Mouse (Mus musculus) gastrocnemius, postnatal 14 days (tissue): ENCODE results near the gene Rag1. TPM values are rescaled to one million over a fixed set of nuclear protein-coding genes. Genes with fewer than 3 reads are reported as not detected.

Experiments
- DNase-seq: peaks from one replicate; pipeline ENCODE4 v3.0.0; 2021; ENCODE audit warnings: mixed read lengths
- intact Hi-C: fragments of 180-260 bp; cut with DNase I; formaldehyde crosslinking; loops from one replicate; pipeline ENCODE4 v1.15.1; 2025; ENCODE audit warnings: low total_unique reads
- total RNA-seq, 2 experiments: library from RNA; stranded (reverse); gene quantifications; 2 replicates each; pipeline ENCODE4 v1.2.3; 2021

Gene Rag1
- total RNA-seq, 2 experiments from 2014 or later = 0.04 to 0.10 TPM

DNA sequence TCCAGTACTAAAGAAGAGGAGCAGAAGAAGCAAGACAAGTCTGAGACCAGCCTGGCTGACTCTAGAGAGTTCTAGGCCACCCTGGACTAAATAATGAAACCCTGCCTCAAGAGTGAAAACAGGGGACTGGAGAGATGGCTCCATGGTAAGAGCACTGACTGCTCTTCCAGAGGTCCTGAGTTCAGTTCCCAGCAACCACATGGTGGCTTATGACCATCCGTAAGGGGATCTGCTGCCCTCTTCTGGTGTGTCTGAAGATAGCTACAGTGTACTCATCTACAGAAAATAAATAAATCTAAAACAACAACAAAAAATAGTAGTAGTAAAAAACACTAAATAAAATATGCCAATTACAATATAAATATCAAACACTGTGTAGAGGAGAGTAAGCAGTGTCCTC is 3.5 kb downstream of the Rag1 start:
- intact Hi-C loops = no loop called here
- no peak for DNase-seq

DNA sequence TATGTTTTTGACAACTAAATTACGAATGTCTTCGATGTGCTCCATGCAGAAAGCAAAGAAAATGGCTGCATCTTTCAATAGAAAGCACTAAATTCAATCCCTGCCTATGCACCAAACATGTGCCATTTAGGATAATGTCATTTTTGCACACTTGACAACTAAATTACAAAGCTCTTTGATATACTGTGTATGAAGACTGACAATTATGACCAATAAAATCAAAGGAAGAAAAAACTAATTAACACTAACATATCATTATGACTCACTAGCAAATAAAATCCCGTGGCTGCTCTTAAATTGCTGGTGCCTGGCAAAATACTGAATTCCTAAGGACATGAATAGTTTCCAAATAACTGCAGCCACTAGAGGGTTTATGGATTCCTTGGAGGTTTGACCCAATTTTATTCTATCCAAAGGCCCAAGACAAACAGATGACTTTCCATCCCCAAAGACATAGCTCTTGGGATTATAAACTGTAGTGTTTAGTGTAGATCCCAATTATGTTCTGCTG is 9.4 kb downstream of the Rag1 start:
- intact Hi-C loops = no loop called here
- no peak for DNase-seq

DNA sequence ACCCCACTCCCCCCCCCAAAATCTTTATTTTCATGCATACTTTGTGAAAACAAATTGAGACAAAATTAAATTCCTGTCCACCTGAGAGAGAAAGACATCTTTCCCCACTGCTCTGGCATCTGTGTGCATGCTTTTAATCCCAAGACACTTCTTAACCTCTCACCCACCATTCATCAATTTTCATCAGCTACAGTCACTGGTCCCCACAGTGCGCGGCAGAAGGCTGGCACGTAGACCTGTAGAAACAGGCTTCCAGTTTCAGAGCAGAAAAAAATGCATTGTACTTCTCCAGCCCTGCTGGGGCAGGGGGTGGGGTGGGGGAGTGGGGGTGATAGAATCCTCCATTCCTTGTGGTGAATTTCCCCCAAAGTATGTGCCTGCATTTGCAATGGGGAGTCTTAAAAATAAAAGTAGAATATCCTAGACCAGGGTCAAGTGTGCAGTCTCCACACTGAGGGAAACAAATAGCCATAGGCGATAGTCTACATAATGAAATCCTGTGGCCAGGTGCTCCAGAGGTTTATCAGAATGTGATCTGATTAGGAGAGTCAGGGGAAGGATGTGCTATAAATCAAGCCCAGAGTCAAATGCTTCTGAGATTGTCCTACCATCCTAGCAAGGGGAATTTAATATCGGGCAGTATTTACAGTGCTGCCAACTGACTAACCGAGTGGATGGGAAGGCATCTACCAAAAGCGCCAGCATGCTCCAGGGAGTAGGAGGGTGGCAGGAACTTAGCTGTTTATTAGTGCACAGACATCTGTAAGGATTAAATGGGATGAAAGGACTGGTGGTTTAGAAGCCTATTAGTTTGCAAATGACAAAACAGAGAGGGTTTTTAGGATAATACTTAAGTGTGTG is 10.1 kb downstream of the Rag1 start:
- intact Hi-C loops = no loop called here
- DNase-seq = no peak

DNA sequence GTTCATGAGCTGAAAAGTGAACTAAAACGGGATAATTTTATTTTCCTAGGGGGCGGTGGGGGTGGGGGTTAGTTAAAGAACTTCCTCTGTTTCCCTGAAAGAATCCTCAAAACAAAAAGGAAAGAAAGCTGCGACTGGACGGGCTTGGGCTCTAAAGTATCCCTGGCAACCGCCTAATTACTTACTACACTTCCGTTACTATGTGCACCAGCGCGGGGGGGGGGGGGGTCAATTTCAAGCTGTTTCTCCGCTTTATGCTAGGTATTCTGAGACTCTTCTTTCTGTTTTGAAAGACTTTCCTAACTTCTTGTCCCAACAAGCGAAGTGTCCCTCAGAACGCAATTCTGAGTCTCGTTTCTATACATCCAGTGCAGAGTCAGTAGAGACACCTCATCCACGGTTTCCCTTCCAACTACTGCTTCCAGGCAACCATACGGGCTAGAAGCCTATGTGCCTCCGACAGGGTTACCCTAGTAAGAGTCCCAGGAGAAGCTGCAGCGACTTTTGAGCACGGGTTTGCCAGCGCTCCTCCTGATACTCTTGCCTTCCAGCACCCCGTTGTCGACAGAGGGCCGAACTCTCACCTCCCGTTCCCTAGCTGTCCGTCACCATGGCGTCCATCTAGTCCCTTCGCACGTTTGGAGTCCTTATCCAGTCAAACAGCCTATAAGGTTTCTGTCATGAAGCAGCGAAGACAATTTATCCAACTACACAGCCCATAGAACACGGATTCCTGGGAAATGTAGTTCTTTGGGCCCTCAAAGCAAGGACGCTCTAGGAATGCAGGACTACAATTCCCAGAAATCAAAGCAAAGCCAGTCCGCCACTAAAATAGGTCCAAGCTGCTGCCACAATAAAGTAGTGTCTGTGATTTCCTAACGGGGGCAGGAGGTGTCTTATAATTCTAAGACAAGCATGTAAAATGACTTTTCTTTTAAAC is 20.7 kb downstream of the Rag1 start:
- intact Hi-C loops = no loop called here
- peak; percentile 54 for DNase-seq

DNA sequence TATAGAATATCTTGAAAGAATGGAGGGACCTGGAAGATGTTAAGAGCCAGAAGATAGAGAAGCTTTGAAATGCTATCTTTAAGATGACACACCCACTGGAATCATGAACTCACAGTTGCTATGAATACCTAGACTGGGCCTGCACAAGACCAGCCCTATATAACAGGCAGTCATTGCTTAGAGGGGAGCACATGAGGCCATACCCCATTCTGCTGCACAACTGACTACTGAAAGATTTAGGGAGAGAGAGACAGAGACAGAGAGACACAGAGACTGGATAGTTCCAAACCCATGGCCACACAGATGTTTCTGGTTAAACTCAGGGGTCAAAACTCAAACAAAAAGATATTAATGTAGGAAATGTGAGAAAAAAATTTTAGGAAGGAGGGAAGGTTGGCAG is 22.1 kb downstream of the Rag1 start:
- no peak for DNase-seq
- intact Hi-C loops = no loop called here

DNA sequence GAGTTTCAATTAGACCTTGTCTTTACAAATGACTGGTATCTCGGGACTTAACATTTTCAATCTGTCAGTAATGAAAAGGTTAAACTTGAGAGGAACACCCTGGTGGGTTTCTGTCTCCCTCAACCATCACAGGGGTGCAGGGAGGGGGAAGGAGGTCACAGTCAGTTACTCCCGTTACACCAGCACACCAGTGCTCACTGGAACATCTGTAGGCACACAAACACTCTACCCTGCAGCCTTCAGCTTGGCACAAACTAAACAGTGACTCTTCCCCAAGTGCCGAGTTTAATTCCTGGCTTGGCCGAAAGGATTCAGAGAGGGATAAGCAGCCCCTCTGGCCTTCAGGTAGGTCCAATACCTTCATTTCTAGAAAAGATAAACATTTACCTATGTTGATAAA is 24.8 kb downstream of the Rag1 start, which contains the start of gene Rag2:
TSS of gene Rag2 (plus strand) at position 193 of the 400 bp plus-strand sequence.
- intact Hi-C loops = no loop called here
- DNase-seq = no peak

DNA sequence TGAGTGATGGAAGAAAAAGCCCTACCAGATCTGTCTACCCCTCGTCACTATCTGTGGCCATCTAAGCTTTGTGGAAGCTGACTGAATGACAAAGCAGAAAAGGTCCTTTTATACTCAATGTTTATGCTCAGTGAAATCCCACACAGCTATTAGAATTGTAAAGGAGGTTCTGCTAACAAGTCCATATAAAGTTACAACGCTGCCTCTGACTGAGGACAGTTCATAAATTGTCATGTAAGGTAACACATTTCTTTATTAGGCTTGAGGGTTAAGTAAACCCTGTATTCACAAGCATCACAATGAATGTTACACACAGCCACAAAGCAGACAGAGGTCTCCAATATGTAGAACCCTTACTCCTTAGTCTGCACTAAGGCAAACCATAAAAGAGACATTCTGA is 25.3 kb downstream of the Rag1 start:
- intact Hi-C loops = no loop called here
- DNase-seq = no peak

DNA sequence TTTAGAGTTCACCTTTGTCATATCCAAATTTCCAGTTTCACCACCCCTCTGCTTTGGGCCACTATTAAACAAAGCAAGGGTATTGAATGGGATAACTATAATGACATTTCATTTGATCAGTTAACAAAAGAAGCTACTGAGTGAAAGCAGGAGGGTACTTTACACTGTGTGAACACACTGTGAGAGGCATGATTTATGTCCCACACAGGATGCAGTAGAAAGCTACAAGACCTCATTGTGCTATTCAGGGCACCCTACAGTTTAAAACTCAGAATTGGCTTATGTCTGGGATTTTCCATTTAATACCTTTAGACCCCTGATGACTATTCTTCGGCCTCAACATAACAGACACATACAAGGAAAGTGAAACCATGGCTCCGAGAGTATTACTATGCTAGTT is 26.3 kb downstream of the Rag1 start:
- DNase-seq = no peak
- intact Hi-C loops = no loop called here

DNA sequence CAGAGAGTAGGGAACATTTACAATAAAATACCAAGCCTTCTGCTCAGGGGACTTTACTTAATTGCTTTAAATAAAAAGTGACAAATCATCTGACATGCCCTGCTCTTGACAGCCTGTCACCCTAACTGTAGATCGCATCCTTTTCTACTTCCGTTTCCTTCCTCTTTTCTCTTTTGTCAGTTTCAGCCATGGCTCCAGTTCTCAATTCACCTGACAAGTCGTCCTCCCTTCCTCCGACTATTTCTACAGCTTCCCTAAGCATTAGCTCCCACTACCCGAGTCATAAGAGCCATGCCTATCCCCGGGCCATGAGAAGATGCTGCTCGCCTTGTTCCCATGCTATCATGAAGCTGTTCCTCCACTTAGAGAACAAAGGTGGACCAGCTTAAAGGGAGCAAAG is 27.7 kb downstream of the Rag1 start:
- DNase-seq = no peak
- intact Hi-C loops = no loop called here

DNA sequence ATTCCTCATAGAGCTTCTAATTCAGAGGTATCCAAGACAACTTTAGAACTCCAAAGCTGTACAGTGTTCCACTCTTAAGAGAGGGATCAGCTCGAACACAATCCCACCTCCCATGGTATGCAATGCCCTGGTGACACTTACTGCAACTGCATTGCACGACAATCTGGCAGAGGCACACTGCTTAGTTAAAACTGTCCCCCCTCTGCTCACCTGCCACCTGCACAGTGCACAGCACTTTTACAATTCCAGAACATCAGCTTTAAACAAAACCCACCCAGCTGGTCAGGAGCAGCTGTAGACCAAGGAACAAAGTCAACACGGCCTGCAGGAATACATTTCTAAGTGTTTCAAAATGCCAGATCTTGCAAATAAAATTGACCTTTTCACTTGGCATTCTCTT is 28.4 kb downstream of the Rag1 start:
- DNase-seq = no peak
- intact Hi-C loops = no loop called here

DNA sequence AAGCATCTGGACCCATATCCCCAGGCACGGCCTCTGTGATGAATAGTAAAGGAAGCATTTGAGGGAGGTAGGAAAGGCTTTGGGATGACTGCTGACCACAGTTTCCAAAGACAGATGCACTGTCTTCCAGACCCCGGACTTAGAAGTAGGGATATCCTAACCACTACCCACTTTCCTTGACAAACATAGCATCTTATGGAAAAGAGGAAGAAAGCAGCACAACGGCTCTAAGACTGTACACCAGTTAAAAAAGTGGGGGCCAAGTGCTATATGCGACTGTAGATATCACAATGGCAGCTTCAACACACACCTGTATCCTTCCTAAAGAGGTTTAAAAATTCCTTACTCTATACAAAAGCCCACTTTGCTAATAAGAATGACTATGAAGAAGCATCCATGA is 30.9 kb downstream of the Rag1 start:
- intact Hi-C loops = no loop called here
- no peak for DNase-seq

DNA sequence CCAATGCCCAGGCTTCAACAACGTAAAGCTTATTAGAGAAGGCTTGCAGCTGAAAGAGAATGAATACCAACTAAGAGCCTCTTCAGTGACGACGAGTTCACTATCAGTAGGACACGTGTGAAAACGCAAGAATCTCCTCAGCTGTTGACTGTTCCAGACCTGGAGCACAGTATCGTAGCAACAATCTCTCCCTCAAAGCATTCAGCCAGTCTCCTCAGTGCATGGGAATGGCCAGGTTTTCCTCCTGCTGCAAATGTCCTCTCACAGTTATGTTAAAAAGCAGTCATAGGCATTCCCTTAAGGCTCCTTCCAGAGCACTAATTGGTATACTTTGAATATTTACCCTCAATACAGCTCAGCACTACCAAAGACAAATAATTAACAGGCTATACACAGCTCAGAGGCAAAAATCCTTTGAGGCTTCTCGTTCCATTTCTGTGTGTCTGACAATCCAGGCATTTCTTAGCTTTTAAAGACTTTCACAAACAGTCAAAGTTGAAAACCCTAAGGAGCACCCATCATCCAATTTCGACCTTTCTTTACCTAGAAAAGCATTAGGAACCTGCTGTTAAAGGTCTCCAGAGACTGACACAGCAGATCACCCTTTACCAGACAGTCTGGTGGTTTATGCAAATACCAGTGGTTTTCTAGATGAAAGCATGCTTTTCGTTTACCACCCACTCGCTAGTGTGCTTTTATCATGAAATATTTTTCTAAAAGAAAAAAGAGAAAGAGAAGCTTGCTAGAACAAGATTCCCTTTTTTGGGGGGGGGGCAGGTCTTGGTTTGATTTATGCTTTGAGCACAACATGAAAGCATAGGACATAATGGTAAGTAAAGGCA is 33.6 kb downstream of the Rag1 start:
- DNase-seq = no peak
- intact Hi-C loops = no loop called here

DNA sequence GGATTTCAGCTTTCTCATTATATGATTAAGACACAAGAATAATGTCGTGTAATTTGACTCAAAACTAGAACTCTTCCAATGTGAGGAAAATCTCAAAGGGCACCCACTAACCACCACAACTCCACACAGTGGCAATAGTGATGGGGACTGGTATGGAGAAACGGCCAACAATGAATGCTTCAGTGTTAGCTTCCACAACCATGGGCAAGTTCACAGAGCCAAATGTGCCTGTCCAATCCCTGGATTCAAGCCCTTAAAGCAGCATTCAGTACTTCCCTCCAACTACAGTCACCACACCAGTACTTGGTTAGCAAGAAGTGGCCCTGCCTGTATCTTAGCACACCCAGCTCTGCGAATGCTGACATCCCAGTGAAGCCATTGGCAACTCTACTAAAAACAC is 38.4 kb downstream of the Rag1 start:
- intact Hi-C loops = no loop called here
- no peak for DNase-seq

DNA sequence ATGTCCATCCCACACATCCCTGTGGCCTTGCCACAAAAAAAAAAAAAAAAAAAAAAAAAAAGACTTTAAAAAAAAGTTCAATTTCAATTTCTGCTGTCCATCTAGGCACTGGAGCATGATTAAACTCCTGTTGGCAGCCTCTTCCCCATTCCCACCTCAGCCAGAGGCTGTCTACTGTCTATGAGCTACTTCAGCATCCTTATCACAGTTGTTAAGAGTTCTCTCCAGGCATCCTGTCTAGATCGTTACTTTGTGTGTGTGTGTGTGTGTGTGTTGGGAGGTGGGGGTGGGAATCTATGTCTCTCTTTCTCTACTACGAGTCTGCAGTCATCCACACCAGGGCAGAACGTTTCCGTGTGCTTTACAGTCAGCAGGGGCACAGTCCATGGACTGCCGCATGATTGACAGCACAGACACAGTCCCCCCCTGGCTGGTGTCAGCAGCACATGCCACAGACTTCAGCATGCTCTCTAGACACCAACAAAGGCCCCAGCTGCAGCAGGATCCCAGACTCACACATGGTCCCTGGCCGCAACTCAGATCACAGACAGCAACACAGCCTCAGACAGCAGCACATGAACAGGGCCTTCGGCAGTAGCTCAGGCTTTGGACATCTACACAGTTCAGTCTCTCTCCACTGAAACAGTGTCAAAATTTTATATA is 40.9 kb downstream of the Rag1 start:
- no peak for DNase-seq
- intact Hi-C loops = no loop called here

DNA sequence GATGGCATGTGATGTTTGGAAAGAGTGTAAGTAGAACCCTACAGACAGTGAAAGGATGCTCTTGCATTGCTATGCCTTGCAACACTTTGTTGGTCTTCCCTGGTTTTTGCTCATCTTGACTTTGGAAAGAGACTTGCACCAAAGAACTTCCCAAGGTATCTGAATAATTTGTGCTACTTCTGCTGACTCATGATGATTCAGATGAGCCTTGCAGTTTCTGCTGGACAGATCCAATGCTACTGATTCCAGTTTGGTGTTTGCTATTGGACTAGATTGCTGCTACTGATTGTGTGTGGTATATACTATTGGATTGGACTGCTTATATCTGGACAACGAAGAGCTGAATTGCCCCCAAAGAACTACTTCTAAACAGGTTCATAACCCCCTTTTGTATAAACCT is 46.2 kb downstream of the Rag1 start:
- intact Hi-C loops = no loop called here

DNA sequence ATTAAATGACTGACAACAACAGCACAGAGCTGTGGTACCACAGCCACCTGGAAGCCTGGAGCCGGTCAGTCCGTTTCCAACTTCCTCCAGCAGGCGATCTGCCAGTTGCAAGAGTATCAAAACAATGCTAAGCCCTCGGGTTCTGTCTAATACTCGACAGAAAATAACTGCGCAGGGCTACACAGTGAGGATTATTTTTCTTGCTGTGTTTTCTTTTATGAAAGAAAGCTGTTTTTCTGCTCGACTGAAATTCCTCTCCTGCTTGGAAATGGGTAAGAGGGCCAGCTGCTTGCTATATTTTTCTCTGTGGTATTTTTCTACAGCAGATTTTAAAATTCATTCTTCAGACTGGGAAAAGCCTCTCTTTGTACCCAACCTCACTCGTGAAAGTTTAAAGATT is 48.6 kb downstream of the Rag1 start:
- peak; percentile 55 for DNase-seq
- intact Hi-C loops = no loop called here

More for the DNA sequence above, 46.2 kb downstream of the Rag1 start:
- no peak for DNase-seq

DNA sequence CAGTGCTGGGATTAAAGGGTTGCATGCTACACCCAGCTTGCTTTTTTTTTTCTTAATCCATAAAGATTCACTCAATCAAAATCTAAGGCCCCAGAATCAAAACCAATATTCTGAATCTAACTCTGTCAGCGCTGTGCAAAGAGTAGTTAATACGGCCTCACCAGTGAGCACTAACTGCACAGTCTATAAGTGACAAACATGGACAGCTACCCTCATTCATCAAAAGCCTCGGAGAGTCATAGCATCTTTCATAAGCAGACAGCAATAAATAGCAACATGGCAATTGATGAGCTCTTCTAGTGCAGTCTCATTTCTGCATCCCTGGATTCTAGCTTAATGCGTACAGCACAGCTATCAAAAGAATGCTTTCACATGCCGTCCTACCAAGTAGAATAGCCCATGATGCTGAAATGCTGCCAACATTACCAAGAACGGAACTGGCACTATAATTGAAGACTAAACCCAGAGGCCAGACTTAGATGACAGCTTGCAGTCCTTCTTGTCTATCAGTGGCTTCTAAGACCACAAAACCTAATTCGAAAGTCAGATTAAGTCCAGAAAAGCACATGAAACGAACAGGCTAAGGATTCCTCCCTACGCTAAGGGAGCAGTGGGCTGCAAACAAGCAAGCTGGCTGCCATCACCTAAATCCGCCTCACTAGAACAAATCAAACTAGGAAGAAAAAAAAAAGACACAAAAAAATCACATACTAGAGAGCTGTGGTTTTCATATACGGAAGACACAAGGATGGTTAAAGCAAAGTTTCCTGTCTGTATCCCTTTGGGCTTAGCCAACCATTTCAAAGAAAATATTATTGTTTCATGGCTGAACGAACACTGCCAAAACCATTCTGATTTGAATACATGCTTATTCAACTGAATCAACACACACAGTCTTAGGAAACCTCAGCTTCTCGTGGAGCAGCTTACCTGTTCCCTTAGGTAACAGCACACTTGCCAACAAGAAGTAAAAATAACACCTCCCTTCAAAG is 50.8 kb downstream of the Rag1 start:
- DNase-seq = no peak
- intact Hi-C loops = loop anchor here (5.0 kb wide), 1 partner anchor 54 kb away; no protein-coding TSS in a partner anchor

DNA sequence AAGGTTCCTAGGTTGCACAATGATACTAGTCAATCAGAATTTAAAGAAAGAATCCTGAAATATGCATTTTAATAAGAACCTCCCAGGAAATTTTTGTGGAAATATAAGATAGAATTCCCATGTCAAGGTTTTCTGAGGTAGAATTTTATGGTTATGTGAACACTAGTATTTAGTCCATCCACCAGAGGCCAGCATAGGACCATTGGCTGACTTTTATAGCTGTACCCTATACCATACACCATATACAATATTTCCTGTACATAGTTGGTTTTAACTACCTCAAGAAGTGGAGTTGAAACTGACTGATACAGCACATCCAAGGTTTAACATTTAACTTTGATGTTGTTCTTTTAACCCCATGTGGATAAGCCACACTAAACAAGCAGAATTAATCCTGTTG is 52.1 kb downstream of the Rag1 start:
- no peak for DNase-seq
- intact Hi-C loops = loop anchor here (5.0 kb wide), 1 partner anchor 55 kb away; no protein-coding TSS in a partner anchor
